Mouse (Mus musculus) small intestine, adult 2 months (tissue): Measurements from ENCODE around the gene Exoc2. TPM values are rescaled to one million over a fixed set of nuclear protein-coding genes. Genes with fewer than 3 reads are reported as not detected.

Source experiments
- H3K27ac ChIP-seq: fragments of 200-500 bp; 2 replicates; pipeline ENCODE4 v1.5.1; 2012; ENCODE audit warnings: low read depth, low read length, control low read depth, inconsistent platforms; ENCODE audit not compliant: insufficient read depth
- H3K27me3 ChIP-seq: fragments of 200-500 bp; 2 replicates; pipeline ENCODE4 v1.6.1; 2012; ENCODE audit warnings: mild to moderate bottlenecking, moderate library complexity, low read length, inconsistent platforms; ENCODE audit not compliant: control insufficient read depth, insufficient read depth
- H3K36me3 ChIP-seq: fragments of 200-500 bp; 2 replicates; pipeline ENCODE4 v1.6.1; 2012; ENCODE audit warnings: mild to moderate bottlenecking, low read length, control low read depth, inconsistent platforms; ENCODE audit not compliant: control insufficient read depth, insufficient read depth
- H3K4me1 ChIP-seq: fragments of 200-500 bp; 2 replicates; pipeline ENCODE4 v1.6.1; 2012; ENCODE audit warnings: low read length, inconsistent platforms, mixed read lengths; ENCODE audit not compliant: control insufficient read depth, insufficient read depth, insufficient read length
- H3K4me3 ChIP-seq: fragments of 200-500 bp; 2 replicates; pipeline ENCODE4 v1.5.1; 2012; ENCODE audit warnings: low read depth, mild to moderate bottlenecking, control low read depth, inconsistent platforms, low read length, moderate library complexity
- CTCF ChIP-seq: fragments of 200-500 bp; IDR thresholded peaks from 2 replicates; pipeline ENCODE4 v1.5.1; 2012; ENCODE audit warnings: low read depth, mild to moderate bottlenecking, control low read depth, inconsistent platforms, low read length, moderate library complexity, mixed read lengths; ENCODE audit not compliant: insufficient replicate concordance, insufficient read length; ENCODE audit errors: extremely low read depth
- POLR2A ChIP-seq: fragments of 200-500 bp; IDR thresholded peaks from 2 replicates; pipeline ENCODE4 v1.6.1; 2012; ENCODE audit warnings: low read depth, mild to moderate bottlenecking, control low read depth, inconsistent platforms, low read length, moderate library complexity
- WGBS: fragments of 180-500 bp; shearing (Covaris S2); methylation state at CpG from one replicate; pipeline ENCODE4 v1.1.7; 2018; 5-methylcytosine and 5-hydroxymethylcytosine counted together
- polyA plus RNA-seq: library from polyadenylated mRNA; depleted of rRNA; stranded (reverse); fragments of >200 nt; gene quantifications from 2 replicates; pipeline ENCODE4 v1.2.3, GENCODE M21; 2012; rRNA removed

Gene Exoc2
- polyA plus RNA-seq = 2.1 and 3.6 TPM in 2 replicates

GRCm38 (mm10) chr13:30973501-30974246 is at the start of gene Exoc2, which contains the start of gene Gm5447:
Gene Exoc2, minus strand, starts transcription at chr13:30974093.
Gene Gm5447, plus strand, starts transcription at chr13:30974204.
- peak; percentile 62; the same call in 1 of the 2 replicates for TF ChIP-seq POLR2A
- no peak for TF ChIP-seq CTCF
- Histone ChIP-seq H3K27ac (peak within 1 kb of the TSS; percentile 78), H3K4me3 (peak within 1 kb of the TSS; percentile 91), H3K4me1 (peaks cover 2% of the 10 kb centered on the region; the same call in 1 of the 2 replicates), H3K36me3 (no peaks in the 10 kb centered on the region), H3K27me3 (no peaks in the 10 kb centered on the region)
- 1% methylated on average over 54 of the region's 54 CpGs for WGBS

GRCm38 (mm10) chr13:31023664-31024063 is 49.8 kb upstream of the Exoc2 start:
- 83% methylated on average over 3 of the region's 3 CpGs for WGBS

GRCm38 (mm10) chr13:31021927-31022326 is 48.0 kb upstream of the Exoc2 start:
- Histone ChIP-seq H3K27me3 (no peaks in the 10 kb centered on the region), H3K4me3 (no peak overlapping the region), H3K27ac (no peak overlapping the region), H3K4me1 (no peaks in the 10 kb centered on the region), H3K36me3 (no peaks in the 10 kb centered on the region)
- 30% methylated on average over 6 of the region's 6 CpGs for WGBS
- TF ChIP-seq CTCF = no peak
- no peak for TF ChIP-seq POLR2A

More at GRCm38 (mm10) chr13:31023664-31024063, 49.8 kb upstream of the Exoc2 start:
- TF ChIP-seq CTCF (no peak), POLR2A (no peak)
- Histone ChIP-seq H3K4me1 (no peaks in the 10 kb centered on the region), H3K36me3 (no peaks in the 10 kb centered on the region), H3K27ac (no peak overlapping the region), H3K4me3 (no peak overlapping the region), H3K27me3 (no peaks in the 10 kb centered on the region)

- Histone ChIP-seq H3K36me3 (no peaks in the 10 kb centered on the region), H3K4me1 (no peaks in the 10 kb centered on the region), H3K4me3 (no peak overlapping the region), H3K27me3 (no peaks in the 10 kb centered on the region), H3K27ac (no peak overlapping the region)
- WGBS = 60% methylated on average over 4 of the region's 4 CpGs
- TF ChIP-seq POLR2A (no peak), CTCF (no peak)
Observed at GRCm38 (mm10) chr13:31021514-31021913, 47.6 kb upstream of the Exoc2 start.

GRCm38 (mm10) chr13:31017545-31017944 is 43.7 kb upstream of the Exoc2 start:
- WGBS = 84% methylated on average over 3 of the region's 3 CpGs
- no peaks in the 10 kb centered on the region for H3K36me3 ChIP-seq
- H3K27ac ChIP-seq = no peak overlapping the region
- TF ChIP-seq POLR2A (no peak), CTCF (no peak)
- H3K4me1 ChIP-seq = no peaks in the 10 kb centered on the region
- H3K4me3 ChIP-seq = no peak overlapping the region
- no peaks in the 10 kb centered on the region for H3K27me3 ChIP-seq

GRCm38 (mm10) chr13:31004995-31005394 is 31.1 kb upstream of the Exoc2 start:
- Histone ChIP-seq H3K4me1 (peaks cover 3% of the 10 kb centered on the region; the same call in 1 of the 2 replicates), H3K27ac (no peak overlapping the region), H3K4me3 (peak overlapping the region; percentile 30; the same call in 1 of the 2 replicates), H3K27me3 (no peaks in the 10 kb centered on the region), H3K36me3 (no peaks in the 10 kb centered on the region)
- TF ChIP-seq POLR2A = no peak
- no peak for TF ChIP-seq CTCF
- WGBS = 44% methylated on average over 4 of the region's 4 CpGs

- H3K27ac ChIP-seq = no peak overlapping the region
- WGBS = 25% methylated on average over 12 of the region's 12 CpGs
- H3K36me3 ChIP-seq = no peaks in the 10 kb centered on the region
- H3K4me3 ChIP-seq = peak overlapping the region; percentile 30
- TF ChIP-seq POLR2A (no peak), CTCF (no peak)
- H3K27me3 ChIP-seq = no peaks in the 10 kb centered on the region
- peaks cover 3% of the 10 kb centered on the region; the same call in 1 of the 2 replicates for H3K4me1 ChIP-seq
Observed at GRCm38 (mm10) chr13:31004458-31004857, 30.6 kb upstream of the Exoc2 start.
